Mouse (Mus musculus): ENCODE measurements around the gene Ift80. TPM values are rescaled to one million over a fixed set of nuclear protein-coding genes. Genes with fewer than 3 reads are reported as not detected.
A peak's percentile ranks its signal among the peaks of the same experiment; 100 is the strongest.
"Not testable (repeated sequence)": the region's sequence is repeated elsewhere in the genome, so short reads cannot be mapped to it uniquely, and the experiment has no call there.

Ift80 gene
- total and polyA plus RNA-seq, 3 experiments: 4.6 to 8.4 TPM; not detected in 1

GRCm38 (mm10) chr3:68907509-68907908 is 96.9 kb downstream of the Ift80 start:
- Histone ChIP-seq H3K27ac (ENCODE audit: control insufficient read depth, low read depth, low read length) (no peak overlapping the region), H3K79me2 (ENCODE audit: control insufficient read depth, insufficient read depth, low read length, poor library complexity) (no peaks in the 10 kb centered on the region), H3K36me3 (ENCODE audit: control insufficient read depth in 1 of 2, insufficient read depth in 2 of 2, low read length in 2 of 2) (peaks cover 0 to 34% of the 10 kb centered on the region in 2 experiments; a peak in 2 of 4 replicates), H3K9me3 (replicated peaks; ENCODE audit: insufficient read depth, low read length) (no peaks in the 10 kb centered on the region), H3K9ac (ENCODE audit: control insufficient read depth, low read depth, low read length, poor library complexity, severe bottlenecking) (no peak overlapping the region), H3K4me1 (ENCODE audit: control insufficient read depth in 1 of 2, insufficient read depth in 2 of 2, low read length in 2 of 2) (peaks cover 11 to 28% of the 10 kb centered on the region in 2 experiments), H3K4me3 (ENCODE audit: control insufficient read depth in 1 of 2, insufficient read depth in 1 of 2, low read depth in 2 of 2, low read length in 2 of 2) (no peak overlapping the region), H3K27me3 (ENCODE audit: control insufficient read depth in 1 of 2, insufficient read depth in 2 of 2, low read length in 2 of 2) (no peaks in the 10 kb centered on the region)
- TF ChIP-seq TCF12 (IDR thresholded peaks at IDR 0.05; ENCODE audit: low read depth, low read length) (0 out of 2 replicates have a peak, but pooled peaks have one; percentile 18), ETS1 (IDR thresholded peaks at IDR 0.05; ENCODE audit: low read depth, low read length) (0 out of 2 replicates have a peak, but pooled peaks have one; percentile 9), EP300 (IDR thresholded peaks at IDR 0.05; ENCODE audit: low read depth in 1 of 2, low read length in 2 of 2) (peak; percentile 22 to 39; a peak in 2 of 4 replicates), TAL1 (IDR thresholded peaks at IDR 0.05; ENCODE audit: low read length) (no peak), JUND (IDR thresholded peaks at IDR 0.05; ENCODE audit: low read depth, low read length) (no peak), GATA1 (IDR thresholded peaks at IDR 0.05; ENCODE audit: low read depth, low read length) (peak; percentile 59)
- peak; percentile 54 for DNase-seq (ENCODE audit: low read depth, low spot score)

- H3K27ac ChIP-seq (ENCODE audit: control insufficient read depth, low read depth, low read length): peak overlapping the region; percentile 66
- H3K36me3 ChIP-seq (ENCODE audit: control insufficient read depth in 1 of 2, insufficient read depth in 2 of 2, low read length in 2 of 2): peaks cover 0 to 24% of the 10 kb centered on the region in 2 experiments; a peak in 2 of 4 replicates
- H3K27me3 ChIP-seq (ENCODE audit: control insufficient read depth in 1 of 2, insufficient read depth in 2 of 2, low read length in 2 of 2): no peaks in the 10 kb centered on the region
- DNase-seq (ENCODE audit: low read depth, low spot score): peak; percentile 69
- peak overlapping the region; percentile 45 for H3K9ac ChIP-seq (ENCODE audit: control insufficient read depth, low read depth, low read length, poor library complexity, severe bottlenecking)
- H3K79me2 ChIP-seq (ENCODE audit: control insufficient read depth, insufficient read depth, low read length, poor library complexity): no peaks in the 10 kb centered on the region
- peak; percentile 42; the same call in 1 of the 2 replicates for TF ChIP-seq ETS1 (IDR thresholded peaks at IDR 0.05; ENCODE audit: low read depth, low read length)
- no peak for TF ChIP-seq BHLHE40 (IDR thresholded peaks at IDR 0.05; ENCODE audit: borderline replicate concordance, low read depth, low read length)
- TF ChIP-seq MAFK (IDR thresholded peaks at IDR 0.05; ENCODE audit: borderline replicate concordance, low read depth, low read length): no peak
- peak overlapping the region; percentile 3 to 39; a peak in 3 of 4 replicates for H3K4me3 ChIP-seq (ENCODE audit: control insufficient read depth in 1 of 2, insufficient read depth in 1 of 2, low read depth in 2 of 2, low read length in 2 of 2)
- peaks cover 11 to 23% of the 10 kb centered on the region in 2 experiments for H3K4me1 ChIP-seq (ENCODE audit: control insufficient read depth in 1 of 2, insufficient read depth in 2 of 2, low read length in 2 of 2)
- no peaks in the 10 kb centered on the region for H3K9me3 ChIP-seq (replicated peaks; ENCODE audit: insufficient read depth, low read length)
Measured at GRCm38 (mm10) chr3:68904902-68905778, 99.2 kb downstream of the Ift80 start.

GRCm38 (mm10) chr3:68902636-68903035 is 101.7 kb downstream of the Ift80 start:
- not testable (repeated sequence) for H3K4me3 ChIP-seq (ENCODE audit: control insufficient read depth in 1 of 2, insufficient read depth in 1 of 2, low read depth in 2 of 2, low read length in 2 of 2); H3K9ac ChIP-seq (ENCODE audit: control insufficient read depth, low read depth, low read length, poor library complexity, severe bottlenecking); H3K79me2 ChIP-seq (ENCODE audit: control insufficient read depth, insufficient read depth, low read length, poor library complexity); H3K9me3 ChIP-seq (replicated peaks; ENCODE audit: insufficient read depth, low read length); H3K27ac ChIP-seq (ENCODE audit: control insufficient read depth, low read depth, low read length); H3K27me3 ChIP-seq (ENCODE audit: control insufficient read depth in 1 of 2, insufficient read depth in 2 of 2, low read length in 2 of 2); DNase-seq (ENCODE audit: low read depth, low spot score)
- Histone ChIP-seq H3K36me3 (ENCODE audit: control insufficient read depth in 1 of 2, insufficient read depth in 2 of 2, low read length in 2 of 2) (peaks cover 0 to 25% of the 10 kb centered on the region in 2 experiments; a peak in 2 of 4 replicates), H3K4me1 (ENCODE audit: control insufficient read depth in 1 of 2, insufficient read depth in 2 of 2, low read length in 2 of 2) (peaks cover 9 to 23% of the 10 kb centered on the region in 2 experiments)
